Mouse (Mus musculus): Measurements from ENCODE around the gene Selenbp2.
"Not testable (repeated sequence)": the region's sequence is repeated elsewhere in the genome, so short reads cannot be mapped to it uniquely, and the experiment has no call there.

The Selenbp2 gene

GRCm38 (mm10) chr3:94693329-94693825 is at the start of gene Selenbp2:
TSS of gene Selenbp2 (plus strand) at chr3:94693556.
- peak; percentile 87 for DNase-seq

GRCm38 (mm10) chr3:94648755-94649590 is 44.4 kb upstream of the Selenbp2 start:
- peak; percentile 91 for DNase-seq

- no peak for DNase-seq
Measured at GRCm38 (mm10) chr3:94650409-94650808, 42.9 kb upstream of the Selenbp2 start.

GRCm38 (mm10) chr3:94653967-94654366 is 39.4 kb upstream of the Selenbp2 start:
- DNase-seq: not testable (repeated sequence)

GRCm38 (mm10) chr3:94657852-94658739 is 35.3 kb upstream of the Selenbp2 start:
- not testable (repeated sequence) for DNase-seq

GRCm38 (mm10) chr3:94658740-94659095 is 34.6 kb upstream of the Selenbp2 start, which contains the start of gene Tuft1:
TSS of gene Tuft1 (minus strand) at chr3:94658872.
- DNase-seq: peak; percentile 97

GRCm38 (mm10) chr3:94659142-94659748 is 34.1 kb upstream of the Selenbp2 start:
- peak; percentile 93 for DNase-seq

GRCm38 (mm10) chr3:94660841-94661240 is 32.5 kb upstream of the Selenbp2 start:
- DNase-seq: peak; percentile 63

GRCm38 (mm10) chr3:94665060-94665802 is 28.1 kb upstream of the Selenbp2 start:
- DNase-seq: peak; percentile 72

- DNase-seq: peak; percentile 72
Measured at GRCm38 (mm10) chr3:94665896-94666295, 27.5 kb upstream of the Selenbp2 start.

- DNase-seq: peak; percentile 72
Measured at GRCm38 (mm10) chr3:94675101-94675500, 18.3 kb upstream of the Selenbp2 start.

- peak; percentile 77 for DNase-seq
Measured at GRCm38 (mm10) chr3:94679351-94679841, 14.0 kb upstream of the Selenbp2 start.

- peak; percentile 82 for DNase-seq
Measured at GRCm38 (mm10) chr3:94680032-94680431, 13.3 kb upstream of the Selenbp2 start.

- DNase-seq: peak; percentile 93
Measured at GRCm38 (mm10) chr3:94680783-94681182, 12.6 kb upstream of the Selenbp2 start.

- DNase-seq: no peak
Measured at GRCm38 (mm10) chr3:94683646-94684045, 9.7 kb upstream of the Selenbp2 start.

- peak; percentile 70 for DNase-seq
Measured at GRCm38 (mm10) chr3:94685989-94686772, 7.2 kb upstream of the Selenbp2 start.

GRCm38 (mm10) chr3:94688698-94689097 is 4.7 kb upstream of the Selenbp2 start:
- DNase-seq: not testable (repeated sequence)

GRCm38 (mm10) chr3:94689195-94689594 is 4.2 kb upstream of the Selenbp2 start:
- not testable (repeated sequence) for DNase-seq

- DNase-seq: peak; percentile 90
Measured at GRCm38 (mm10) chr3:94690162-94690561, 3.2 kb upstream of the Selenbp2 start.

- DNase-seq: peak; percentile 86
Measured at GRCm38 (mm10) chr3:94690616-94691247, 2.6 kb upstream of the Selenbp2 start.

GRCm38 (mm10) chr3:94691694-94692093 is 1.7 kb upstream of the Selenbp2 start:
- peak; percentile 76 for DNase-seq
